10 mouse cellular contexts compared by ENCODE assay signal in the genomic region with DNA sequence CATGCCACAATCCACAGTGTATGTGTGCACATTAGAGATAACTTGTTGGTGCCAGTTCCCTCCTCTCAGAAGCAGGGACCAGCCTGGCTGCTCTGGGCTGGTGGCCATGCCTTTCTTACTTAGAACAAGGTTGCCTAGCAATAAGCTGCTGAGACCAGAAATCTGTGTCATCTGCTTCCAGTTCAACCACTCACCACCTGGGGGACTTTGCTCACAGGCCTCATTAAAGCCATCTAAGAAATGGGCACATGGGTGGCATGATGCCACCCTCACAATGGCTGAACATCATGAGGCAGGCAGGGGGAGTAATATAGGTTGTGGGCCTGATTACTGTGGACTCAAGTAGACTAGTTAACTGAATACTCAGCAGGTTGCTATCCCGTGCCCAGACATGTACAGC. TPM values are rescaled to one million over a fixed set of nuclear protein-coding genes. Genes with fewer than 3 reads are reported as not detected.
DNase-seq lines count a peak whose midpoint lies in the region; ATAC-seq and TF ChIP-seq lines count a peak whose summit lies in the region.
"Had no signal": no experiment of that assay in that cellular context is flagged by ENCODE, and none has a peak within 500 bp of the region (broad histone marks: within the 10 kb centered on the region; RNA-seq: fewer than 3 reads in every experiment).

No protein-coding gene starts in this region.

- ATAC-seq in hindbrain, embryonic 11.5 days (ENCODE audit: low FRiP score): no peak
- ATAC-seq in hindbrain, embryonic 14.5 days (ENCODE audit: low FRiP score): no peak
- ATAC-seq in common myeloid progenitor, adult 5-6 weeks (replicated peaks; ENCODE audit: low read depth, poor library complexity, severe bottlenecking): 0 out of 2 replicates have a peak, but pooled peaks have one; percentile 15
- peak; percentile 19; the same call in 1 of the 2 replicates for ATAC-seq in megakaryocyte progenitor cell, adult 5-6 weeks (replicated peaks; ENCODE audit: poor library complexity)

- no peak overlapping the region for H3K4me2 ChIP-seq in hindbrain, embryonic 11.5 days (replicated peaks; ENCODE audit: low read depth, low read length)
- no peak overlapping the region for H3K4me2 ChIP-seq in hindbrain, embryonic 14.5 days (replicated peaks)
- H3K4me2 ChIP-seq in CH12.LX (ENCODE audit: insufficient read depth, low read depth, poor library complexity, severe bottlenecking): no peak overlapping the region; the same call in 1 of the 2 replicates
- H3K4me2 ChIP-seq: neural tube, embryonic 12.5 days had no signal

- DNase-seq in hindbrain, embryonic 11.5 days (ENCODE audit: low spot score): peak; percentile 28
- no peak for DNase-seq in hindbrain, embryonic 14.5 days (ENCODE audit: low spot score)
- DNase-seq in CH12.LX (ENCODE audit: extremely low read depth): peak; percentile 54
- DNase-seq in thymus, postnatal 14 days: no peak
- DNase-seq in urinary bladder, postnatal 4 days (ENCODE audit: low spot score in 2 of 2): no peak
- no peak for DNase-seq in urinary bladder, adult 2 months (ENCODE audit: low spot score)

- TF ChIP-seq EP300 in CH12.LX (IDR thresholded peaks at IDR 0.05; ENCODE audit: low read length): no peak

- no peaks in the 10 kb centered on the region for H3K27me3 ChIP-seq in hindbrain, embryonic 11.5 days (ENCODE audit: control insufficient read depth, insufficient read depth, low read length)
- H3K27me3 ChIP-seq in hindbrain, embryonic 14.5 days (ENCODE audit: control insufficient read depth, insufficient read depth, low read length): no peaks in the 10 kb centered on the region
- H3K27me3 ChIP-seq in CH12.LX (replicated peaks): no peaks in the 10 kb centered on the region

- dilution Hi-C loops in CH12.LX (cut with MboI; ENCODE audit: extremely low pct_ligation_motif_present, extremely low pct_unique_long_range_greater_than_20kb, low sequenced_read_pairs): no loop called here

- H3K4me3 ChIP-seq in hindbrain, embryonic 11.5 days (ENCODE audit: low read depth, low read length): no peak overlapping the region
- no peak overlapping the region for H3K4me3 ChIP-seq in hindbrain, embryonic 14.5 days (replicated peaks; ENCODE audit: low read length)
- no peak overlapping the region for H3K4me3 ChIP-seq in CH12.LX (replicated peaks in 1 of 3; ENCODE audit: low read depth in 2 of 3, low read length in 2 of 3, poor library complexity in 1 of 3)
- H3K4me3 ChIP-seq: neural tube, embryonic 12.5 days had no signal

- H3K27ac ChIP-seq in hindbrain, embryonic 11.5 days (ENCODE audit: low read depth, low read length): no peak overlapping the region
- H3K27ac ChIP-seq in hindbrain, embryonic 14.5 days: no peak overlapping the region
- H3K27ac ChIP-seq in CH12.LX (ENCODE audit: insufficient read depth, low read depth): peak overlapping the region; percentile 40; the same call in 1 of the 2 replicates
- H3K27ac ChIP-seq: neural tube, embryonic 12.5 days had no signal

- TF ChIP-seq RAD21 in CH12.LX (IDR thresholded peaks at IDR 0.05; ENCODE audit: low read depth, low read length): peak; percentile 15

- no peak overlapping the region for H3K9ac ChIP-seq in hindbrain, embryonic 11.5 days (ENCODE audit: low read depth, low read length)
- H3K9ac ChIP-seq in hindbrain, embryonic 14.5 days: no peak overlapping the region
- H3K9ac ChIP-seq in CH12.LX (ENCODE audit: insufficient read depth, low read depth): no peak overlapping the region
- H3K9ac ChIP-seq: neural tube, embryonic 12.5 days had no signal

- WGBS in hindbrain, embryonic 11.5 days: 81% methylated on average over 1 of the region's 1 CpGs
- 62% methylated on average over 1 of the region's 1 CpGs for WGBS in hindbrain, embryonic 14.5 days

- no peaks in the 10 kb centered on the region for H3K9me3 ChIP-seq in hindbrain, embryonic 11.5 days (ENCODE audit: control insufficient read depth, low read length)
- no peaks in the 10 kb centered on the region for H3K9me3 ChIP-seq in hindbrain, embryonic 14.5 days (ENCODE audit: control insufficient read depth, low read length)
- no peaks in the 10 kb centered on the region for H3K9me3 ChIP-seq in CH12.LX (replicated peaks; ENCODE audit: low read length)
- H3K9me3 ChIP-seq: G1E; neural tube, embryonic 12.5 days had no signal

- in situ Hi-C loops in CH12.LX (cut with MboI; ENCODE audit: low pct_ligation_motif_present, low pct_unique_long_range_greater_than_20kb, low sequenced_read_pairs): no loop called here

- peak; percentile 14 to 43; a peak in 3 of 4 replicates for TF ChIP-seq CTCF in CH12.LX (conservative IDR thresholded peaks at IDR 0.05 in 1 of 2, IDR thresholded peaks at IDR 0.05 in 1 of 2; ENCODE audit: low read depth in 2 of 2, low read length in 2 of 2)

- H3K4me1 ChIP-seq in hindbrain, embryonic 11.5 days (replicated peaks; ENCODE audit: control insufficient read depth, insufficient read depth, low read length): peaks cover 5% of the 10 kb centered on the region; the same call in 1 of the 2 replicates
- peaks cover 8% of the 10 kb centered on the region for H3K4me1 ChIP-seq in hindbrain, embryonic 14.5 days (replicated peaks; ENCODE audit: control insufficient read depth, insufficient read depth, low read length)
- H3K4me1 ChIP-seq in CH12.LX (ENCODE audit: control insufficient read depth in 1 of 2, insufficient read depth in 2 of 2): peaks cover 29 to 66% of the 10 kb centered on the region in 2 experiments

- peaks cover 18% of the 10 kb centered on the region for H3K79me2 ChIP-seq in CH12.LX (replicated peaks; ENCODE audit: control insufficient read depth, extremely low read depth, insufficient read depth, poor library complexity, severe bottlenecking)

- H3K36me3 ChIP-seq in hindbrain, embryonic 11.5 days (ENCODE audit: control insufficient read depth, insufficient read depth, low read length): no peaks in the 10 kb centered on the region
- no peaks in the 10 kb centered on the region for H3K36me3 ChIP-seq in hindbrain, embryonic 14.5 days (replicated peaks; ENCODE audit: control insufficient read depth, insufficient read depth)
- H3K36me3 ChIP-seq in CH12.LX (replicated peaks in 1 of 2; ENCODE audit: control insufficient read depth in 1 of 2, insufficient read depth in 1 of 2, low read length in 1 of 2): no peaks in the 10 kb centered on the region
- H3K36me3 ChIP-seq: neural tube, embryonic 12.5 days had no signal

- TF ChIP-seq POLR2A in CH12.LX (IDR thresholded peaks at IDR 0.05; ENCODE audit: low read depth, low read length): no peak

TF ChIP-seq in CH12.LX, 34 proteins besides CTCF, POLR2A, EP300 and RAD21:
- TF ChIP-seq MYC (IDR thresholded peaks at IDR 0.05; ENCODE audit: low read depth, low read length) (0 out of 2 replicates have a peak, but pooled peaks have one; percentile 29), MAX (IDR thresholded peaks at IDR 0.05; ENCODE audit: low read length) (0 out of 2 replicates have a peak, but pooled peaks have one; percentile 6), E2F4 (IDR thresholded peaks at IDR 0.05; ENCODE audit: insufficient replicate concordance, low read depth, low read length) (no peak), GABPA (IDR thresholded peaks at IDR 0.05; ENCODE audit: insufficient replicate concordance, low read depth, low read length) (no peak), HCFC1 (IDR thresholded peaks at IDR 0.05; ENCODE audit: low read depth, low read length) (no peak)

RNA-seq across cellular contexts. Expression of gene Nek6, which starts 1.3 kb away (rescaled TPM):
- polyA plus RNA-seq in hindbrain, embryonic 11.5 days (2014; fragmentation: Nextera tagmentation; extraction: Ambion mirVana): 84.5 and 87.8 TPM in 2 replicates
- polyA plus RNA-seq in hindbrain, embryonic 14.5 days (2014; fragmentation: Nextera tagmentation; extraction: Ambion mirVana): 55.0 and 58.4 TPM in 2 replicates
- total RNA-seq in CH12.LX (2012; rRNA removed) (30.5 and 39.9 TPM in 2 replicates), CH12.LX (2014; rRNA removed) (27.5 and 31.0 TPM in 2 replicates)
- 36.7 and 44.7 TPM in 2 replicates for polyA plus RNA-seq in CH12.LX (2012; ENCODE audit: insufficient read length, low read depth)
- total RNA-seq in common myeloid progenitor, adult 5-6 weeks (2017): 5.4 and 7.2 TPM in 2 replicates
- 15.0 and 18.2 TPM in 2 replicates for total RNA-seq in megakaryocyte progenitor cell, adult 5-6 weeks (2015)
- 4.4 and 5.0 TPM in 2 replicates for total RNA-seq in megakaryocyte progenitor cell, adult 5-6 weeks (2017)
- 18.9 and 20.2 TPM in 2 replicates for polyA plus RNA-seq in urinary bladder, adult 2 months (2012; rRNA removed)

Comparison
In these comparisons a context has a peak if more than half of its experiments do, and no peak if none do; other contexts are left out.
1. DNase-seq: peak in hindbrain, embryonic 11.5 days (single experiment) and CH12.LX (single experiment); none in hindbrain, embryonic 14.5 days (single experiment), thymus, postnatal 14 days (single experiment), urinary bladder, postnatal 4 days (0 of 2) and urinary bladder, adult 2 months (single experiment).
2. ATAC-seq: peak in common myeloid progenitor, adult 5-6 weeks (single experiment) and megakaryocyte progenitor cell, adult 5-6 weeks (single experiment); none in hindbrain, embryonic 11.5 days (single experiment) and hindbrain, embryonic 14.5 days (single experiment).